Mouse (Mus musculus): Measurements from ENCODE around the gene Psma6. TPM values are rescaled to one million over a fixed set of nuclear protein-coding genes. Genes with fewer than 3 reads are reported as not detected.
"Not testable (repeated sequence)": the region's sequence is repeated elsewhere in the genome, so short reads cannot be mapped to it uniquely, and the experiment has no call there.

Psma6 gene
- total RNA-seq (2021) = 100 to 1,000 TPM; 139 to 142 TPM
- long read RNA-seq, experiment 1, transcript Psma6-201 (7 exons, 1,042 nt) = major isoform, 120 of 142 reads
- long read RNA-seq, experiment 1, partial matches to known transcripts = 17 of 142 reads
- long read RNA-seq, experiment 1, other reads (novel, unspliced or antisense) = 5 of 142 reads
- long read RNA-seq, experiment 2, transcript Psma6-201 (7 exons, 1,042 nt) = major isoform, 90 of 97 reads
- long read RNA-seq, experiment 2, partial matches to known transcripts = 5 of 97 reads
- long read RNA-seq, experiment 2, other reads (novel, unspliced or antisense) = 2 of 97 reads

- intact Hi-C loops (cut with DNase I) = no loop called here
- no peak for DNase-seq (ENCODE audit: low spot score in 2 of 2)
Measured at GRCm38 (mm10) chr12:55384023-55384749, at the start of gene Psma6. Psma6 (plus strand) TSS chr12:55384222.

- DNase-seq (ENCODE audit: low spot score in 2 of 2); intact Hi-C loops (cut with DNase I): not testable (repeated sequence)
Measured at GRCm38 (mm10) chr12:55338490-55338889, 45.5 kb upstream of the Psma6 start.

GRCm38 (mm10) chr12:55343045-55343444 is 41.0 kb upstream of the Psma6 start:
- intact Hi-C loops (cut with DNase I); DNase-seq (ENCODE audit: low spot score in 2 of 2): not testable (repeated sequence)

- DNase-seq (ENCODE audit: low spot score in 2 of 2) = no peak
- intact Hi-C loops (cut with DNase I) = no loop called here
Measured at GRCm38 (mm10) chr12:55343998-55344397, 40.0 kb upstream of the Psma6 start.

- DNase-seq (ENCODE audit: low spot score in 2 of 2) = peak in 1 of 2 experiments; percentile 18
- intact Hi-C loops (cut with DNase I) = no loop called here
Measured at GRCm38 (mm10) chr12:55344583-55344982, 39.4 kb upstream of the Psma6 start.

- no peak for DNase-seq (ENCODE audit: low spot score in 2 of 2)
- intact Hi-C loops (cut with DNase I) = loop anchor here (5.0 kb wide), 1 partner anchor 36 kb away; no protein-coding TSS in a partner anchor
Measured at GRCm38 (mm10) chr12:55353423-55353822, 30.6 kb upstream of the Psma6 start.

GRCm38 (mm10) chr12:55354904-55355303 is 29.1 kb upstream of the Psma6 start:
- peak; percentile 19 to 46 for DNase-seq (ENCODE audit: low spot score in 2 of 2)
- intact Hi-C loops (cut with DNase I) = loop anchor here (2.0 to 5.0 kb wide), 2 partner anchors 38 to 144 kb away; no protein-coding TSS in a partner anchor

- intact Hi-C loops (cut with DNase I) = no loop called here
- DNase-seq (ENCODE audit: low spot score in 2 of 2) = no peak
Measured at GRCm38 (mm10) chr12:55357303-55357702, 26.7 kb upstream of the Psma6 start.

GRCm38 (mm10) chr12:55360929-55361328 is 23.1 kb upstream of the Psma6 start:
- no peak for DNase-seq (ENCODE audit: low spot score in 2 of 2)
- intact Hi-C loops (cut with DNase I) = no loop called here

GRCm38 (mm10) chr12:55365083-55365482 is 18.9 kb upstream of the Psma6 start:
- DNase-seq (ENCODE audit: low spot score in 2 of 2) = no peak
- intact Hi-C loops (cut with DNase I) = no loop called here

GRCm38 (mm10) chr12:55372424-55373055 is 11.5 kb upstream of the Psma6 start:
- intact Hi-C loops (cut with DNase I) = loop anchor here (2.0 to 5.0 kb wide), 2 partner anchors 55 to 126 kb away; no protein-coding TSS in a partner anchor
- DNase-seq (ENCODE audit: low spot score in 2 of 2) = no peak

GRCm38 (mm10) chr12:55376956-55377609 is 6.9 kb upstream of the Psma6 start:
- intact Hi-C loops (cut with DNase I) = no loop called here
- DNase-seq (ENCODE audit: low spot score in 2 of 2) = no peak

GRCm38 (mm10) chr12:55377610-55377980 is 6.4 kb upstream of the Psma6 start:
- intact Hi-C loops (cut with DNase I) = no loop called here
- no peak for DNase-seq (ENCODE audit: low spot score in 2 of 2)

GRCm38 (mm10) chr12:55384826-55385225 is 804 bp downstream of the Psma6 start:
- DNase-seq (ENCODE audit: low spot score in 2 of 2) = no peak
- intact Hi-C loops (cut with DNase I) = no loop called here

GRCm38 (mm10) chr12:55385931-55386330 is 1.9 kb downstream of the Psma6 start:
- intact Hi-C loops (cut with DNase I) = no loop called here
- DNase-seq (ENCODE audit: low spot score in 2 of 2) = peak; percentile 20 to 33

GRCm38 (mm10) chr12:55386456-55386855 is 2.4 kb downstream of the Psma6 start:
- no peak for DNase-seq (ENCODE audit: low spot score in 2 of 2)
- intact Hi-C loops (cut with DNase I) = no loop called here

- DNase-seq (ENCODE audit: low spot score in 2 of 2) = no peak
- intact Hi-C loops (cut with DNase I) = no loop called here
Measured at GRCm38 (mm10) chr12:55387083-55387787, 3.2 kb downstream of the Psma6 start.

GRCm38 (mm10) chr12:55387788-55388465 is 3.9 kb downstream of the Psma6 start:
- DNase-seq (ENCODE audit: low spot score in 2 of 2) = no peak
- intact Hi-C loops (cut with DNase I) = no loop called here

GRCm38 (mm10) chr12:55388478-55388877 is 4.5 kb downstream of the Psma6 start:
- intact Hi-C loops (cut with DNase I) = no loop called here
- DNase-seq (ENCODE audit: low spot score in 2 of 2) = peak; percentile 40 to 56
